8 mouse cellular contexts compared by ENCODE assay signal in the genomic region with DNA sequence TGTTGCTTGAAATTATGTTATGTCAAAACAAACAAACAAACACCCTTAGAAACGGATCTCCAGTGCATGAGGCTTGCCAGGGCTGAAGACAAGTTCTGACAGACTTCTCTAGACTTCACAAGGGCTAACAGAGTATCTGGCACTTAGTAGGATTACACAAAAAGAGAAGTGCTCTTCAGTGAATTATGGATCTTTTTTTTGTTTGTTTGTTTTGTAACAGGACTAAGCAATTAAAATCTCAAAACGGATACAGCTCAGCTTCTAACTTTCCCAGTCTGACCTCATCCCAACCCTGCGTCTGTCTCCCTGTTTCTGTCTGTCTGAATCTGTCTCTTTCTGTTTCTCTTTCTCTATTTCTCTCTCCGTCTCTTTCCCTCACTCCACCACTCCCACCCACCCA. TPM values are rescaled to one million over a fixed set of nuclear protein-coding genes. Genes with fewer than 3 reads are reported as not detected.
DNase-seq lines count a peak whose midpoint lies in the region; ATAC-seq and TF ChIP-seq lines count a peak whose summit lies in the region.

No protein-coding gene starts in this region.

- no peak for TF ChIP-seq CTCF in lung, postnatal 0 days (IDR thresholded peaks at IDR 0.05)

- no peak for TF ChIP-seq EP300 in lung, postnatal 0 days (IDR thresholded peaks at IDR 0.05)

- no peaks in the 10 kb centered on the region for H3K9me3 ChIP-seq in lung, postnatal 0 days (ENCODE audit: low read length)
- H3K9me3 ChIP-seq in forebrain, embryonic 14.5 days (replicated peaks; ENCODE audit: control insufficient read depth, low read length) = no peaks in the 10 kb centered on the region
- H3K9me3 ChIP-seq in neural tube, embryonic 13.5 days = no peaks in the 10 kb centered on the region

- H3K4me3 ChIP-seq in lung, postnatal 0 days (ENCODE audit: low read depth, low read length) = peak overlapping the region; percentile 69
- H3K4me3 ChIP-seq in forebrain, embryonic 14.5 days (ENCODE audit: low read depth, low read length) = peak overlapping the region; percentile 47; the same call in 1 of the 2 replicates
- peak overlapping the region; percentile 67 for H3K4me3 ChIP-seq in neural tube, embryonic 13.5 days

- H3K4me1 ChIP-seq in lung, postnatal 0 days (ENCODE audit: insufficient read depth, low read depth, low read length) = peaks cover 8% of the 10 kb centered on the region; the same call in 1 of the 2 replicates
- H3K4me1 ChIP-seq in forebrain, embryonic 14.5 days (ENCODE audit: control insufficient read depth, insufficient read depth, low read length) = no peaks in the 10 kb centered on the region
- H3K4me1 ChIP-seq in neural tube, embryonic 13.5 days (replicated peaks) = peaks cover 6% of the 10 kb centered on the region

- 2% methylated on average over 4 of the region's 4 CpGs for WGBS in lung, postnatal 0 days
- WGBS in forebrain, embryonic 14.5 days = 18% methylated on average over 4 of the region's 4 CpGs
- 2% methylated on average over 4 of the region's 4 CpGs for WGBS in large intestine, adult 2 months
- WGBS in neural tube, embryonic 13.5 days = 22% methylated on average over 4 of the region's 4 CpGs

- DNase-seq in lung, postnatal 0 days (ENCODE audit: low spot score) = peak; percentile 33
- no peak for DNase-seq in lung, postnatal 10 days
- no peak for DNase-seq in forebrain, embryonic 14.5 days (ENCODE audit: low spot score)
- peak; percentile 6 for DNase-seq in large intestine, adult 2 months (ENCODE audit: low read depth, low spot score)
- no peak for DNase-seq in urinary bladder, postnatal 25 days (ENCODE audit: low spot score)
- DNase-seq in right cerebral cortex, adult 2 months (ENCODE audit: low spot score in 2 of 2) = no peak
- DNase-seq in embryo, embryonic 10 days (ENCODE audit: low spot score) = no peak

- no peaks in the 10 kb centered on the region for H3K36me3 ChIP-seq in lung, postnatal 0 days (ENCODE audit: insufficient read depth, low read length)
- peaks cover 4% of the 10 kb centered on the region for H3K36me3 ChIP-seq in forebrain, embryonic 14.5 days (ENCODE audit: control insufficient read depth, insufficient read depth, low read length)
- peaks cover 6% of the 10 kb centered on the region; the same call in 1 of the 2 replicates for H3K36me3 ChIP-seq in neural tube, embryonic 13.5 days

- no peak overlapping the region for H3K9ac ChIP-seq in lung, postnatal 0 days (replicated peaks; ENCODE audit: low read depth)
- no peak overlapping the region; the same call in 1 of the 2 replicates for H3K9ac ChIP-seq in forebrain, embryonic 14.5 days (ENCODE audit: low read length)
- peak overlapping the region; percentile 46; the same call in 1 of the 2 replicates for H3K9ac ChIP-seq in neural tube, embryonic 13.5 days

- peak overlapping the region; percentile 78 for H3K4me2 ChIP-seq in lung, postnatal 0 days (replicated peaks; ENCODE audit: low read depth, low read length)
- peak overlapping the region; percentile 63 for H3K4me2 ChIP-seq in forebrain, embryonic 14.5 days (ENCODE audit: low read length)
- H3K4me2 ChIP-seq in neural tube, embryonic 13.5 days = peak overlapping the region; percentile 69

- H3K27ac ChIP-seq in lung, postnatal 0 days (ENCODE audit: low read length) = no peak overlapping the region
- no peak overlapping the region for H3K27ac ChIP-seq in forebrain, embryonic 14.5 days (ENCODE audit: low read depth, low read length)
- no peak overlapping the region for H3K27ac ChIP-seq in neural tube, embryonic 13.5 days (replicated peaks)

- peak; percentile 57 for ATAC-seq in lung, postnatal 0 days
- ATAC-seq in forebrain, embryonic 14.5 days = peak; percentile 56
- peak; percentile 74 for ATAC-seq in neural tube, embryonic 13.5 days (ENCODE audit: low read depth)

- no peaks in the 10 kb centered on the region for H3K27me3 ChIP-seq in lung, postnatal 0 days (replicated peaks; ENCODE audit: insufficient read depth, low read length)
- no peaks in the 10 kb centered on the region for H3K27me3 ChIP-seq in forebrain, embryonic 14.5 days (replicated peaks; ENCODE audit: control insufficient read depth, insufficient read depth, low read length)
- no peaks in the 10 kb centered on the region for H3K27me3 ChIP-seq in neural tube, embryonic 13.5 days

RNA-seq across cellular contexts. Expression of a gene that starts 0.4 kb away (rescaled TPM):
- 73.0 and 75.2 TPM in 2 replicates for polyA plus RNA-seq in lung, postnatal 0 days (2015; fragmentation: Nextera tagmentation; extraction: Ambion mirVana)
- 40.7 and 54.5 TPM in 2 replicates for polyA plus RNA-seq in forebrain, embryonic 14.5 days (2014; fragmentation: Nextera tagmentation; extraction: Ambion mirVana)
- polyA plus RNA-seq in large intestine, adult 2 months (2012; rRNA removed) = 20.8 and 21.2 TPM in 2 replicates
- polyA plus RNA-seq in neural tube, embryonic 13.5 days (2015; fragmentation: Nextera tagmentation; extraction: Ambion mirVana) = 41.7 and 46.9 TPM in 2 replicates

RNA-seq across cellular contexts. Expression of a gene that starts 53.7 kb away (rescaled TPM):
- 21.3 and 22.5 TPM in 2 replicates for polyA plus RNA-seq in lung, postnatal 0 days (2015; fragmentation: Nextera tagmentation; extraction: Ambion mirVana)
- 47.6 and 57.7 TPM in 2 replicates for polyA plus RNA-seq in forebrain, embryonic 14.5 days (2014; fragmentation: Nextera tagmentation; extraction: Ambion mirVana)
- 7.6 and 10.2 TPM in 2 replicates for polyA plus RNA-seq in large intestine, adult 2 months (2012; rRNA removed)
- 29.6 and 33.9 TPM in 2 replicates for polyA plus RNA-seq in neural tube, embryonic 13.5 days (2015; fragmentation: Nextera tagmentation; extraction: Ambion mirVana)

RNA-seq across cellular contexts. Expression of a gene that starts 53.8 kb away (rescaled TPM):
- 0.79 and 0.94 TPM in 2 replicates for polyA plus RNA-seq in lung, postnatal 0 days (2015; fragmentation: Nextera tagmentation; extraction: Ambion mirVana)
- 5.9 and 6.5 TPM in 2 replicates for polyA plus RNA-seq in forebrain, embryonic 14.5 days (2014; fragmentation: Nextera tagmentation; extraction: Ambion mirVana)
- polyA plus RNA-seq in large intestine, adult 2 months (2012; rRNA removed) = 1.1 and 1.2 TPM in 2 replicates
- 2.3 and 3.2 TPM in 2 replicates for polyA plus RNA-seq in neural tube, embryonic 13.5 days (2015; fragmentation: Nextera tagmentation; extraction: Ambion mirVana)

Comparison
In these comparisons a context has a peak if more than half of its experiments do, and no peak if none do; other contexts are left out.
1. DNase-seq: peak in lung, postnatal 0 days (single experiment) and large intestine, adult 2 months (single experiment); none in lung, postnatal 10 days (single experiment), forebrain, embryonic 14.5 days (single experiment), urinary bladder, postnatal 25 days (single experiment), right cerebral cortex, adult 2 months (0 of 2) and embryo, embryonic 10 days (single experiment).
2. Peak in every context shown above with its lines, with median percentiles within 50 percentile points of each other: ATAC-seq, H3K4me2 ChIP-seq and H3K4me3 ChIP-seq.